Mouse (Mus musculus) left cerebral cortex, postnatal 25 days (tissue): ENCODE data around the gene Gfpt2. TPM values are rescaled to one million over a fixed set of nuclear protein-coding genes. Genes with fewer than 3 reads are reported as not detected.

Experiments
- DNase-seq, 2 experiments: peaks; one replicate each; pipeline ENCODE4 v3.0.0; 2022; ENCODE audit warnings: low spot score in 2 of 2, mixed read lengths in 1 of 2
- intact Hi-C: fragments of 180-260 bp; cut with DNase I; formaldehyde crosslinking; loops from one replicate; pipeline ENCODE4 v1.15.1; 2025
- total RNA-seq, 2 experiments: library from RNA; stranded (reverse); gene quantifications; 2 replicates each; pipeline ENCODE4 v1.2.3; 2021

Gfpt2 gene
- total RNA-seq, 2 experiments from 2014 or later = 6.0 to 10.1 TPM

DNA sequence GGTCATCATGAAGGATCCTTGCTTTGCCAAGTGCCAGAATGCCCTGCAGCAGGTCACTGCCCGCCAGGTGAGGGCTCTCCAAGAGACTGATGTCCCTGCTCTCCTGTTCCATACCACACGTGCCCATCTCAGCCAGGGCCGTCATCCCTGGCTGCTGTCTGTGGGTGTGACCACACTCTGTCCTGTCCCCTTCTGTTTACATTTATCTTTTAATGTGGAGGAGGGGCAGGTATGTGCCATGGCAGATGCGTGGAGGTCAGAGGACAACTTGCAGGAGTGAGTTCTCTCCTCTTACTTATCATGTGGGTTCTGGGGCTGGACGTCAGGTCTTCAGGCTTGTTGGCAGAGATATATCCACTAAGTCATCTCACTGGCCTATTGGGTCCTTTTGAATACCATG, 39.0 kb downstream of the Gfpt2 start:
- no peak for DNase-seq
- intact Hi-C loops = no loop called here

DNA sequence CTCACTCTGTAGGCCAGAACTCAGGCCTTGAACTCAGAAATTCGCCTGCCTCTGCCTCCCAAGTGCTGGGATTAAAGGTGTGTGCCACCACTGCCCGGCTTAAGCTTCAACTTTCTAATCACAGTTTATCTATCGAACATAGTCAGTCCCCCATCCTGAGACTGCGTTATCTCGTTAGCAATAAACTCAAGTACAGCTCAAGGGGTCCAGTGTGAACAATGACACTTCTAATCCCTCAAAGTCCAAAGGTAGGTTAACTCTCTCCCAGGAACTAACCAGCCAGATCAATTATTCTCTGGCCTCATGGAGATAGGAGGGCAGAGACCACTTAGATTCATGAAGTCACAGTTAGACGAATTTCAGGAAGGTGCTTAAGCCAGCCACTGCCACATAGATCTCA, 40.3 kb downstream of the Gfpt2 start:
- no peak for DNase-seq
- intact Hi-C loops = no loop called here

DNA sequence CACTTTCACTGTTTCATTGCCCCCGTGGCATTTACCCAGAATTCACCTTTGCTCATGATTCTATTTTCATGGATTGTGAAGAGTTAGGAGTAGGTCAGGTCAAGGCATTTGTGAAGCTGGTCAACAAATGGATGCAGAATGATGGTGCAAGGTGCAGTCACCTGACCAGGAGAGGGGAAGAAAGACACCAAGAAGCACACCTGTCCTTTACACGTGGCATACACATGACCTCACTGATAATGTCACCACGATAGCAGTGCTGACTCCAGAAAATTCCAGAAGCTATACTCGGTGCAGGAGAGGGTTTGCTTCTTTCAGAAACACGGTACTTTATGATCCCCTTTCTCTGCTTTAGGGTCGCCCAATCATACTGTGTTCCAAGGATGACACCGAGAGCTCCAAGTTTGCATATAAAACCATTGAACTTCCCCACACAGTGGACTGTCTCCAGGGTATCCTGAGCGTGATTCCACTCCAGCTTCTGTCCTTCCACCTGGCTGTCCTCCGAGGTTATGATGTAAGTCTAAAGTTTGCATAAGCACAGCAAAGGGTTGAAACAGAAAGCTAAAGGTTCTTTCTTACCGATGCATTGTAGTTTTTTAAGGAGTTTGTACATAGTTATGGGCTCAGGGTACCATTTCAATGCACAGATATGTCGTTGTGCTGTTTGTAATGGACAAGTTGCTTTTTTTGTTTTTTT, 41.4 kb downstream of the Gfpt2 start:
- DNase-seq = no peak
- intact Hi-C loops = no loop called here

DNA sequence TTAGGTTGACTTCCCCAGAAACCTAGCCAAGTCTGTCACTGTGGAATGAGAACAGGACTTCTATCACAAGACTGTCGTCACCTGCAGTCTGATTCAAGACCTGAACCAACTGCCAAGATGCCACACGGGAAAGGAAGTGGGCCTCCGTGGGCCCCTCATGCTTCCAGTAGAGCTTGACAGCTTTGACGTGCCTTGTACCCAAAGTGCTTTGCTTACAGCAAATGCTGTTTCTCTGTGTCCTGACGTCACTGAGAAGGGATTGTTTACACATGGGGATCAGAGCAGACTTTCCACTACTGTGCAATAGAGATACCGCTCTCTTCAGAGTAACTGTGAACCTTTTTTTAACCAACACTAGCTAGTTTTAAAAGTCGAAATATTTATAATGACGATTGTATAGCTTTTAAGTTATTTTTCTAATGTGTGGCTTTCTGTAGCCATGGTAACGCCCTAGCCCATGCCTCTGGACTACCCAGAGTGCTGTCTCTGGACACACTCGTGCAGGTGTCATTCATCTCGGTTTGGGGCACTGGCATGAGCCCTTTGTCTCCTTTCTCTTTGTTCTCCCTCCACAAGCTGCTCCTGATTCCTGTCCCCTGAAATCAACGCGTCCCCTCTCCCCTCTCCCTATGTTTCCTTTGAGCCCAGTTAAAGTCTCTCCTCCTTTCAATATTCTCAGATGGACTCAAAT, 43.9 kb downstream of the Gfpt2 start:
- no peak for DNase-seq
- intact Hi-C loops = no loop called here

DNA sequence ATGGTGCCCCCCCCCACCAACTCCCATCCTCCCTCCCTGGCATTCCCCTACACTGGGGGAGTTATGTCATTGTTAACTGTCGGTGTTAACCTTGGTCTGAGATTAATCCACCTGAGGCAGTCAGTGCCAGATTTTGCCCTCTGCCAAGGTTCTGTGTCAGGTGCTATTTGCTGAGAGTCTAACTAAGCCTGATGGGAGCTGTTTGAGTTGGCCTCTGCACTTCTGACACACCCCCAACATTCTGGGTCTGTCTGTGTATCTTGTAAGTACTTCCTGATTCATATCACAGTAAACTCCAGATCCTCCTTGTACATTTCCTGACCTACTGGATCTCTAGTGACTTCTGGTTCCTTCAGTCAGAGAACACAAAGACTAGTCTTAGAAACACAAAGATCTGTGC, 46.7 kb downstream of the Gfpt2 start:
- intact Hi-C loops = no loop called here
- no peak for DNase-seq

DNA sequence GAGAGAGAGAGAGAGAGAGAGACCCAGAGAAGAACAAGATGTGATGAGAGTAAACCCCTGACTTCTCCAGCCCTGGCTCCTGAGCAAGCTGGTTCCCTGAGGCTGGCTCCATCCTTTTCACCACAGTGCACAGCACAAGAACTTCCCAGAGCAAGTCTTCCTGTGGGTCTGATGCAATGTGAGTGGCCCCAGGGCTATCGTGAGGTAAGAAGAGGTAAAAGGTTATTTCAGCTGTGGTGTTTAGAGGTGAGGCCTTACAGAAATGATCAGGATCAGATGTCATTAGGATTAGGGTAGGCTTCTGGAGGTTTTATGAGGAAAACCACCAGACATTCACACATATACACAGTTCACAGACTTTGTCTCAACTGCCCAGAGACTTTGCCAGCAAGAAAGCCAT, 47.9 kb downstream of the Gfpt2 start:
- intact Hi-C loops = no loop called here

DNA sequence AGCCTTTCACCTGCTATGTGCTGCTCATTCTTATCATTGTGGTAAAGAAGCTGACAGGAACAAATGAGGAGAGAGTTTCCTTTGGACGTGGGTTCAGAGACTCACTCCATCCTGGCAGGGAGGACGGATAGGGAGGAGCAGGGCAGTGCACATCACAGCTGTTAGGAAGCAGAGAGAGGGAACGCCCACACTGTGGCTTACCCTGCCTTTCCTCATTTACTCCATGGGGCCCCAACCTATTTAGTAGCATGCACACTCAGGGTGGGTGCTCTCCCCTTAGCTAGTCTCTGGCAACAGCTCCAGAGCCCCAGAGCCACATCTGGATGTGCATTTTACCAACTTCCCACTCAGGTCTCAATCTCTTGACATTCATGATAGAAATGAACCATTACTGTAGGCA, 48.7 kb downstream of the Gfpt2 start:
- intact Hi-C loops = no loop called here

More for the DNA sequence above, 47.9 kb downstream of the Gfpt2 start:
- no peak for DNase-seq

DNA sequence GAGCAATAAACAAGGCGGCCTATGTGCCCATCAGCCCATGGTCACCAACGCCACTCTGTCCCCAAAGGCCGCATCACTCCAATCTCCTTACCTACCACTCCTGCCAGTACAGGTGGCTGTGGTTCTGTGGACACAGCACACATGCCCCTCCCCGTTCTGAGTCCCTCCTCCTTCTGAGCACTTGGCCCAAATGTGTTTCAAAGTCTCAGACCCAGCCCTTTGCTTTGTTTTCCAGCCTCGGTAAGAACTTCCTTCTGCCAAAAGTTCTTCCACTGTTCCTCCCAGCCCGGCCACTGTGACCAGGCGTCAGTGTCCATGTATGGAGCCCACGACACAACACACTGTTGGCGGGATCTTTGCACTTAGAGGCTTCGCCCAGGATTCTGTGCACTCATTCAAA, 50.3 kb downstream of the Gfpt2 start:
- intact Hi-C loops = no loop called here
- no peak for DNase-seq

More for the DNA sequence above, 48.7 kb downstream of the Gfpt2 start:
- no peak for DNase-seq

DNA sequence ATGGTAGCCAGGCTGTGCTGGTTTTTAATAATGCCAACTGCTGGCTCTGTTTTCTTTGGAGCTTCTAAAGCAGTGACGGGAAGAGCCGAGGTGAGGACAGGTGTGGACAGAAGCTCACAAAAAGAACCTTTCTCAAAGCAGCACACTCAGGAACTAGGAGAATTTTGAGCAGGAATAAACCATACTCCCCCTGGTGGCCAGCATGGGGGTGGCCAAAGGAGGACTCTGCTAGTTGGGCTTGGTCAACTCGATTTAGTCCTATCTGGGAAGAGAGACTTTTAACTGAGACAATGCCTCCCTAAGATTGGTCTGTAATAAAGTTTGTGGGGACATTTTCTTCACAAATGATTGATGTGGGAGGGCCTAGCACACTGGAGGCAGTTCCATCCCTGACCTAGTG, 51.0 kb downstream of the Gfpt2 start:
- peak; percentile 63 to 73 for DNase-seq
- intact Hi-C loops = loop anchor here (1.0 to 5.0 kb wide), 2 partner anchors 117 to 133 kb away; partner anchors contain the start of gene Cnot6

DNA sequence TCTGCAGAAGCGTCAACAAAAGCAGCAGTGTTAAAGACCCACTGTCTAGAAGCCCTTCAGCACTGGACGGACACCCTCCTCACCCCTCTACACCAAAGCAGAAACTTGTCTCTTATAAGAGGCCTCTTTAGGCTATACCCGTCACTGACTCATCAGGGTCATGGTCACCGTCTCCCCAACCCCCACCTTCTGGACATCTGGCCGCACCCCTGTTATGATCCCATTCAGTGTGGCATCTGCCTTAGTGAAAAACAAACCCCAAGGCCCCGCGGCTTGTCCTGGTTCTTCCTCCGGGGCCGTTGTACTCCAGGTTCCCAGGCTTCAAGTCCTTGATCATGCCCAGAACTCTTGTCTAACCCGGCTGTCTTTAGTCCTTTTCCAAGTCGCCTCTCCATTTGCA, 52.0 kb downstream of the Gfpt2 start:
- intact Hi-C loops = loop anchor here (1.0 to 5.0 kb wide), 3 partner anchors 51 to 134 kb away; partner anchors contain the start of genes Cnot6 and Gfpt2
- DNase-seq = no peak

DNA sequence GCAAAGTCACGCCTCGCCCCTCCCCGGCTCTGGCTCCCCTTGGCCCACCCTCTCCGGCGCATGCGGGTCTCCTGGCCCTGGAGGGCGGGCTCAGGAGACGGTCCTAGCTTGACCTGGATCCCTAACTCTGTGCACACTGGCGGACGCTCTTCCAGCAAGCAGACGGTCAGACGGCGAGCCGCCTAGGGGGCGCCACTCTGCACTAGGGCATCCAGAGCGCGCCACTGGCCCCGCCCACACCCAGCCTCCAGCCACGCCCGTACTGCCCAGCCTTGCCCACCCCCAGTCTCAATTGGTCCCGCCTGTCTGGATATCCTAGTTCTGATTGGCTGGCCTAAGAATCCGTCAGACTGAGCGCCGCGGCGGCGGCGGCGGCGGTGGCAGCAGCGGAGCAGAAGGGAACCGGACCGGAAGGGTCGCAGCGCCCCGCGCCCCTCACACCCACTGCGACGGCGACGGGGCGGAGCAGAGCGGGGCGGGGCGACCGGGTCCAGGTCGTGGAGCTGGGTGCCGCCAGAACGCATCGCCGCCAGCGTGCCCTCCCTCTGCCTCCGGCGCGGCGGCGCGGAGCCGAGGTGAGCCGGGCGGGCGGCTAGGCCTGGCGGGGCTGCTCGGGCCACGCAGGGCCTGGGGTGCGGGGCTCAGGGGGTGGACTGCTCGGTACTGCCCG, 52.6 kb downstream of the Gfpt2 start, which contains the start of gene Mapk9:
Gene Mapk9 (plus strand): TSS at position 351 of the 670 bp plus-strand sequence.
- peak; percentile 98 to 99 for DNase-seq
- intact Hi-C loops = loop anchor here (2.0 to 5.0 kb wide), 2 partner anchors 52 to 134 kb away; partner anchors contain the start of genes Cnot6 and Gfpt2

DNA sequence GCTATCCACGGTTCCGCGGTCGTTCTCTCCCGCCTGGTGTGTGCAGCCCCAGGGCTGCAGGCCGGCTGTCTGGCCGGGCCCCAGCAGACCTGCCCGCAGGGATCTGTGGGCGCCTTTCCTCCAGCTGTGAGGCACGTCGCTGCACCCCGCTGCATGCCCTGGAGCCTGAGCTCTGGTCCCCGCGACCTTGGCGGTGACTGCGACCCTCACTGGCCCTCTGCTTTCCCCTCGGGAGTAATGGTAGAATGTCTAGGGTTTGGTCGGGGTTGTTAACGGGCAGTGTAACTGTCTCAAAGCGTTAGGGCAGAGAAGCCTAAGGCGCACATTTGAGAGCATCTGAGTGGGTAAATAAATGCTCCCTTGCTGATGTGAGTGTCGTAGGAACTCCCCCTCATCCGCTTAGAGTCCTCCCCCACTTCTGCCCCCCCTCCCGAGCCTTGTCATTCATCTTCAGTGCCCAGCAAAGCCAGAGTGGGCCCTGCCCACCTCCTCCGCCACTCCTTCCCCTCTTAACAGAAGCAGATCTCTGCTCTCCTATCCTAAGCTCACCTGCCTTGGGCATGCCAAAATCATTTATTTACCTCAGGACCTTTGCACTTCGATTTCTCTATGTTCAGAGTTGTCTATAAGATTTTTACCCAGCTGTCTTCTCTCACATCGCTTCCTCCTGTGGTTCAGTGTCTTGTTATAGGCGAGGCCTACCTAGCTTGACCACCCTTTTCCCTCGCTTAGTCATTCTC, 53.3 kb downstream of the Gfpt2 start:
- intact Hi-C loops = loop anchor here (2.0 to 5.0 kb wide), 2 partner anchors 52 to 135 kb away; partner anchors contain the start of genes Cnot6 and Gfpt2
- DNase-seq = peak in 1 of 2 experiments; percentile 38

DNA sequence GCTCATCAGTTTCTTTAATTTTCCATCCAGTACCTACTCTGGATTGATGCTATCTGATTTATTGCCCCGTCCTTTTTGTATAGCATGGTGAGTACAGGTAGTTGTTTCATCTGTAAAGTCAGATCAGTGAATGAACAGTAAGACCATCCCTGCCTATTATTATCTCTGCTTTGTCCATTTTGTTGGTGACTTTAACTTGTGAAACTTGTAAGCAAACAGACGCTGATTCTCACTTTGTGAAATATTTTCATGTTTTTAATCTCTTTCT, 53.8 kb downstream of the Gfpt2 start:
- intact Hi-C loops = loop anchor here (2.0 to 5.0 kb wide), 2 partner anchors 53 to 135 kb away; partner anchors contain the start of genes Cnot6 and Gfpt2
- no peak for DNase-seq

DNA sequence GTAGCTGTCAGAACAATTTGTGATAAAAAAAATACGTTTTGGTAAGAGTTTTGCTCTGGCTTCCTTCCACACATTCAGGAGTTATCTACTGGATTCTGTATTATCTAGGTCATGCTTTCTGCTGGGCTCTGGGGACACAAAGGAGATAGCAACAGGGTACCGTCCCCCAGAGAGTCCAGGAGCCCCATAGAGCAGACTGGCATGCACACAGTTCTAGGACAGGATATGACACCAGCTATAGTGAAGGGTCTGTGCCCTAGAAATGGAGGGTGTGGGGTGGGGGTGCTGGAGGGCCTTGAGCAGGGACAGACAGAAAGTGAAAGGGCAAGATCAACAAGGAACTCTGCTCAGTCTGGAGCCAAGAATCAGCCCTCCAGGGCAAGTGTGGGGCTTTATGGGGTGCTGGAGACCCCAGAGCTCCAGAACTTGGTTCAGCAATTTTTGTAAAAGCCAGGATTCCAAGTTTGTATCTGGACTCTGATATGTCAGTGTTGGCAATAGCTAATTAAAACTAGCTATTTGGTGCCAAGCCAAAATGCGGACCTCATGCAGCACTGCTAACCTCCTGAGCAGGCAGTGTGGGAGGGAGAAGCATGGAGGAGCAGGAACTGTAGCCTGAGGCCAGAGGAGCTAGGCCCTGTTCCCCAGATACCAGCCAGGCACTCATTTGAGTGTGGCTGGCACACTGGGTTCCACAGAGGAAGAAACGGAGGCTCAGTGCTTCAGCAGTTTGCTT, 54.3 kb downstream of the Gfpt2 start:
- peak in 1 of 2 experiments; percentile 16 for DNase-seq
- intact Hi-C loops = loop anchor here (5.0 kb wide), 1 partner anchor 136 kb away; the partner anchor contains the start of gene Cnot6

DNA sequence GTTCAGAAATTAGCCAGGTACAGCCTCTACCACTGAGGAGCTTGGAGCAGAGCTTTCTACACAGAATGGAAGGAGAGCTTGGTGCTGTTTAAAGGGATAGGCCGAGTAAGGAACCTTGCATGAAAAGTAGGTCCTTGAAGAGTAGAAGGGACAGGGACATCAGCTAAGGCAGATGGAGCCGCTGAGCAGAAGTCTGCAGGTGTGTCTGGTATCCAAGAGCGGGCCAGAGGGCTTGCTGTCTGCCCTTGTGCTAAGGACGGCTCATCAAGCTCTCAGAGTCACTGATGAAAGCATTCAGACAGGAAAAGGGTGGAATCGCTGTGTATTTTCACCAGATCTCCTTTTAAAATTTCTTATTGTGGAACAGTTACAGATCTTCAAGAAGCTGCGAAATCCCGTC, 56.4 kb downstream of the Gfpt2 start:
- intact Hi-C loops = no loop called here
- peak in 1 of 2 experiments; percentile 20 for DNase-seq

DNA sequence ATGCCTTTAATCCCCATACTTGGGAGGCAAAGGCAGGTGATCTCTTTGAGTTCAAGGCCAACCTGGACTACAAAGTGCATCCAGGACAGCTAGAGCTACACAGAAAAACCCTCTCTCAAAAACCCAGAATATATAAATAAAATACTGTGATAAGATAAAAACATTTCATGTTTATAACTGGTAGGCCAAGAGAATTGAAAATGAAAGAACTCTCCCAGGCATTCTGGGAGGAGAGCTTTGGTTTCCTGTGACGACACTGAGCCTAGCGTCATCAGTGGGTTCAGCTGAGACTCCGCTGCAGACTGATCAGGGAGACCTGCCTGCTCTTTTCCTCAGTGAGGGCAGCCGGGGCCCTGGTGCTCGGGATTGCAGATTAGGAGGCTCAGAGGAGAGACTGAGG, 61.2 kb downstream of the Gfpt2 start:
- intact Hi-C loops = no loop called here
- DNase-seq = no peak

DNA sequence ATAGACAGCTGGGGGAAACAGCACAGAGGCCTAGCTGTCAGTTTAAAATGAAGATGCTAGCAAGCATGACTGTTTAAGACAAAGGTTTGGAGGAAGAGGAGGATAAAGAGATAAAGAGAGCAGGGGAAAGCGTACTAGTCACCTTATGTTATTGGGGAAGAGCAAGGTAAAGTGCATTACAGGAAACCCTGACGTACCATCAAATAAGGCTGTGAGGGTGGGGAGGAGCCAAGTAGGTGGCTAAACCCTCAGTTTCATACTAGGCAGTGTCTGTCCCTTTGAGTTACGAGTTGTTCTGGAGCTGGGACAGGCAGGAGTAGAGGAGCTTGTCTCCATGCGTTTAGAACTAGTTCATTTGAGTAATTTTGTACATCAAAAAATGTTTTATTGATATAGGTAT, 67.2 kb downstream of the Gfpt2 start:
- intact Hi-C loops = no loop called here
- DNase-seq = no peak

DNA sequence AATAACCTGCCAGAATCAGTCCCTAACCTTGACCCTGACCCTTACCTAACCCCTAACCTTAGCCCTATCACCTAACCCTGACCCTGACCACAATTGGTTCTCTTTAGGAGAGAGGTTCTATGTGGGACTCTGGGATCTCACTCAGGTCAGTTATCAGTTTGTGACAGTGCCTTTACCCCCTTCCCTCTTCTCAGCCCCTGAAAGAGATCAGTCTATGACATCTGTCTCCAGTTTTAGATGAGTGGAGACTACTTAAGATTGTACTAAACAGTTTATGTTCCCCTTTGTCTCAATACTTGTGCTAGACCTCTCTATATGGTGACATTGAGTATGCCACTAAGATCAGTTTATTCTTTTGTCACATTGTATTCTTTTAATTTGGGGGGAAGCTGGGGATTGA, 69.9 kb downstream of the Gfpt2 start:
- intact Hi-C loops = no loop called here

DNA sequence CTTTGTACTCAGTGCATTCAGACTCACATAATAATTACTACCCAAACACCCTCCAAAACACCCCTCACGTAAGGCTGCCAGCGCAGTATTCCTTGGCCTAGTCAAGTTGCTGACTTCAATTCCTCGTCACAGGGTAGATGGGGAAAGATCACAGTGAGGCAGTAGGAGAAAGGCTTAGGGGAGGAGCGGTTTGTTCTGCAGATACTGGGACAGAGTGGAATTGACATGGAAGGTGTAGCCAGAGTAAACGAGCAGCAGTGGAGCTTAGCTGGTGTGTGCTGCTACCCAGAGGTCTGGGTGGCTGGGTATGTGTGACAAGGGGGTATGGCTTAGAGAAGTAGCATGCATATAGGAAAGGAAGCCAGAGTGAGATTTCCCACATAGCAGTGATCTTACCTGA, 73.3 kb downstream of the Gfpt2 start:
- no peak for DNase-seq
- intact Hi-C loops = loop anchor here (5.0 kb wide), 1 partner anchor 215 kb away; no protein-coding TSS in a partner anchor

More for the DNA sequence above, 69.9 kb downstream of the Gfpt2 start:
- DNase-seq = no peak
